Mouse (Mus musculus) heart, postnatal 4 days (tissue): Measurements from ENCODE around the gene Lrmda. TPM values are rescaled to one million over a fixed set of nuclear protein-coding genes. Genes with fewer than 3 reads are reported as not detected.
A peak's percentile ranks its signal among the peaks of the same experiment; 100 is the strongest.

Experiments
- DNase-seq: peaks from one replicate; pipeline ENCODE4 v3.0.0; 2021
- total RNA-seq, 2 experiments: library from RNA; stranded (reverse); gene quantifications; 2 replicates each; pipeline ENCODE4 v1.2.3; 2021

Gene Lrmda
- total RNA-seq, 2 experiments from 2014 or later, result 0.68 to 1.5 TPM

GRCm38 (mm10) chr14:22156991-22157390 lies 137.5 kb downstream of the Lrmda start:
- DNase-seq, result no peak

- DNase-seq, result no peak
These were observed 141.9 kb downstream of the Lrmda start for GRCm38 (mm10) chr14:22161416-22161815.

GRCm38 (mm10) chr14:22167285-22167684 lies 147.8 kb downstream of the Lrmda start:
- peak; percentile 21 for DNase-seq

- DNase-seq, result no peak
These were observed 148.7 kb downstream of the Lrmda start for GRCm38 (mm10) chr14:22168077-22168794.

GRCm38 (mm10) chr14:22168795-22169568 lies 149.5 kb downstream of the Lrmda start:
- DNase-seq, result no peak

GRCm38 (mm10) chr14:22174757-22175156 lies 155.2 kb downstream of the Lrmda start:
- DNase-seq, result no peak

GRCm38 (mm10) chr14:22179761-22180160 lies 160.2 kb downstream of the Lrmda start:
- no peak for DNase-seq

- DNase-seq, result no peak
These were observed 162.0 kb downstream of the Lrmda start for GRCm38 (mm10) chr14:22181508-22181907.

- DNase-seq, result no peak
These were observed 163.7 kb downstream of the Lrmda start for GRCm38 (mm10) chr14:22183195-22183594.

GRCm38 (mm10) chr14:22185452-22185851 lies 165.9 kb downstream of the Lrmda start:
- DNase-seq, result no peak

GRCm38 (mm10) chr14:22190111-22190510 lies 170.6 kb downstream of the Lrmda start:
- no peak for DNase-seq

GRCm38 (mm10) chr14:22192185-22192584 lies 172.7 kb downstream of the Lrmda start:
- DNase-seq, result no peak

- DNase-seq, result no peak
These were observed 178.5 kb downstream of the Lrmda start for GRCm38 (mm10) chr14:22198021-22198420.

- no peak for DNase-seq
These were observed 179.3 kb downstream of the Lrmda start for GRCm38 (mm10) chr14:22198641-22199425.

GRCm38 (mm10) chr14:22201667-22202066 lies 182.2 kb downstream of the Lrmda start:
- DNase-seq, result no peak

GRCm38 (mm10) chr14:22210601-22211000 lies 191.1 kb downstream of the Lrmda start:
- no peak for DNase-seq

GRCm38 (mm10) chr14:22218183-22218582 lies 198.7 kb downstream of the Lrmda start:
- DNase-seq, result no peak

GRCm38 (mm10) chr14:22222038-22222437 lies 202.5 kb downstream of the Lrmda start:
- DNase-seq, result no peak

- DNase-seq, result no peak
These were observed 203.1 kb downstream of the Lrmda start for GRCm38 (mm10) chr14:22222574-22222973.

GRCm38 (mm10) chr14:22226205-22226604 lies 206.7 kb downstream of the Lrmda start:
- DNase-seq, result no peak

GRCm38 (mm10) chr14:22228253-22228968 lies 208.9 kb downstream of the Lrmda start:
- no peak for DNase-seq

GRCm38 (mm10) chr14:22240315-22240714 lies 220.8 kb downstream of the Lrmda start:
- DNase-seq, result no peak
